Mouse (Mus musculus) ES-E14 (cell line): ENCODE results near the gene Hdac9.

ENCODE experiments used
- CHD2 ChIP-seq: IDR thresholded peaks from 2 replicates; pipeline ENCODE4 v1.6.1; 2014; ENCODE audit warnings: mild to moderate bottlenecking, low read depth, low read length, inconsistent platforms
- HCFC1 ChIP-seq: IDR thresholded peaks from 2 replicates; pipeline ENCODE4 v1.6.1; 2012; ENCODE audit warnings: low read length, inconsistent platforms, borderline replicate concordance; ENCODE audit not compliant: insufficient read depth
- MAFK ChIP-seq: IDR thresholded peaks from 2 replicates; pipeline ENCODE4 v1.6.1; 2014; ENCODE audit warnings: mild to moderate bottlenecking, low read depth, low read length, inconsistent platforms; ENCODE audit not compliant: insufficient read depth
- ZC3H11A ChIP-seq: IDR thresholded peaks from 2 replicates; pipeline ENCODE4 v1.6.1; 2012; ENCODE audit warnings: low read depth, mild to moderate bottlenecking, inconsistent platforms, low read length, borderline replicate concordance
- ZNF384 ChIP-seq: IDR thresholded peaks from 2 replicates; pipeline ENCODE4 v1.6.1; 2012; ENCODE audit warnings: low read depth, low read length, inconsistent platforms

DNA sequence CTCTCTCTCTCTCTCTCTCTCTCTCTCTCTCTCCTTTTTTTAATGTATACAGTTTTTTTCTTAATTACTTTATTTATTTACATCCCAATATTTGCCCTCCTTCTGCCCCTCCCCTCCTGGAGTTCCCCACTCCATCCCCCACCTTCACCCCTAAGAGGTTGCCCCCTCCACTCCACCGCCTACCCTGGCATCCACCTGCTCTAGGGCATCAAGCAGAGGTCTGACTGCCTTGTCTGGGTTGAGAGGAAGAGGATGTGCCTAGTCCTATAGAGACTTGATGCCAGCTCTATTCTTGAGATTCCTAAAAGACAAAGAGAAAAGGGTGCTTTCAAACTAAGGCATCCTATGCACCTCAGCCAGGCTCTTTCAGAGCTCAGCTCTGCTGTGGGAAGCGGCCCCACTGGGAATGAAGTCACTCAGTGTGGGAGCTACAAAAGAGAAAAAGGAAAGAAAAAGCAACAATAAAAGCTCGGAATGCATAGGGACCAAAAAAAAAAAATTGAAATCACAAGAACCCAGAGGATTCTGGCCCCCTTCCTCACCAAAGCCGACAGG, 275.1 kb downstream of the Hdac9 start:
- TF ChIP-seq ZC3H11A (no peak), ZNF384 (no peak), HCFC1 (no peak), CHD2 (no peak), MAFK (no peak)
